Mouse (Mus musculus): ENCODE measurements at regions not wholly inside any gene's neighbourhood (a gene's known extent, or its start where the extent isn't known, plus 50 kb on each side); places are given as distances from the start of the nearest gene placed in this dataset.

DNA sequence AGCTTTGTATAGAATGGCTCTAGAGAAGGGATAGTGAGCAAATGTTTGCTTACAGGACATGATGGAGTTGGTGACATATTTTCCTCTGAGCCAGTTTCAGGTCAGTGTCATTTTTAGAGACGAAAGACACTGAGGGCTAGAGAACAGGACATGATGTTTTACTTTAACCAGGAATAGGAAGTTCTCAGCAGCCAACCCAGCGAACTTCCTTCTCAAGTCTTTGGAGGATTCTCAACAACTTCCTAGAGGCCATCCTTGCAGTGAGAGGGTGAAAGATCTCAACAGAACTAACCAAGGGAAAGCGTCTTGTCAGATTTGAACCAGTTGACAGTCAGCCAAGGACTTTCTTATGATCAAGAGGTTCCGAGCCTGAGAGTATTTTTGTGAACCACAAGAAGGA, 153.7 kb upstream of the Jade1 start:
- Histone ChIP-seq H3K36me3 (ENCODE audit: control insufficient read depth, insufficient read depth, low read length) (no peaks in the 10 kb centered on the region), H3K27me3 (ENCODE audit: control insufficient read depth, insufficient read depth, low read length) (no peaks in the 10 kb centered on the region), H3K9ac (replicated peaks; ENCODE audit: low read depth, low read length) (no peak overlapping the region), H3K4me2 (replicated peaks; ENCODE audit: low read depth, low read length) (no peak overlapping the region), H3K4me1 (ENCODE audit: control insufficient read depth, insufficient read depth, low read length) (no peaks in the 10 kb centered on the region), H3K9me3 (ENCODE audit: control insufficient read depth, low read depth, low read length) (no peaks in the 10 kb centered on the region), H3K4me3 (ENCODE audit: low read depth, low read length) (no peak overlapping the region), H3K27ac (ENCODE audit: low read length) (no peak overlapping the region)
- no peak for ATAC-seq (ENCODE audit: insufficient number of reproducible peaks, insufficient read depth, low FRiP score, low read depth)
- 81% methylated on average over 4 of the region's 4 CpGs for WGBS

DNA sequence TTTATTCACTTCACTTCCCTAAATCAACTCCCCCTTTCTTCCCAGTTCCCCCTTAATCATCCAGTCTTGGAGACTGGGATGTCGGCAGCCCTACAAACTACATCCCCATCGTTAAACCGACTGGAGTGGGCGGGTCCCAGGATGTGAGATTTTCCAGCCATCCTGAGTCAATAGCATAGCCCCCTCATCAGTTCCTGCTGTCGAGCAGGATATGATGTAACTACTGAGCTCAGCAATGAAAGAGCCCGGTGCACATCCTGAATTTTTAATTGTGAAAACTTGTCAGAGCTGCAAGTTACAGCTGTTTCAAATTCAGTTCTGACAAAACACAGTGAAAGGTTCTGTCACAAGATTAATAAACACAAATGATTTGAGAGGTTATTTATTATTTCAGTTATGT, 165.7 kb upstream of the Jade1 start:
- Histone ChIP-seq H3K9me3 (ENCODE audit: control insufficient read depth, low read depth, low read length) (no peaks in the 10 kb centered on the region), H3K27me3 (ENCODE audit: control insufficient read depth, insufficient read depth, low read length) (no peaks in the 10 kb centered on the region), H3K27ac (ENCODE audit: low read length) (no peak overlapping the region), H3K36me3 (ENCODE audit: control insufficient read depth, insufficient read depth, low read length) (no peaks in the 10 kb centered on the region), H3K4me1 (ENCODE audit: control insufficient read depth, insufficient read depth, low read length) (peaks cover 2% of the 10 kb centered on the region; the same call in 1 of the 2 replicates), H3K4me2 (replicated peaks; ENCODE audit: low read depth, low read length) (no peak overlapping the region), H3K9ac (replicated peaks; ENCODE audit: low read depth, low read length) (no peak overlapping the region), H3K4me3 (ENCODE audit: low read depth, low read length) (no peak overlapping the region)
- WGBS, result 27% methylated on average over 6 of the region's 6 CpGs
- peak; percentile 74; the same call in 1 of the 2 replicates for ATAC-seq (ENCODE audit: insufficient number of reproducible peaks, insufficient read depth, low FRiP score, low read depth)

DNA sequence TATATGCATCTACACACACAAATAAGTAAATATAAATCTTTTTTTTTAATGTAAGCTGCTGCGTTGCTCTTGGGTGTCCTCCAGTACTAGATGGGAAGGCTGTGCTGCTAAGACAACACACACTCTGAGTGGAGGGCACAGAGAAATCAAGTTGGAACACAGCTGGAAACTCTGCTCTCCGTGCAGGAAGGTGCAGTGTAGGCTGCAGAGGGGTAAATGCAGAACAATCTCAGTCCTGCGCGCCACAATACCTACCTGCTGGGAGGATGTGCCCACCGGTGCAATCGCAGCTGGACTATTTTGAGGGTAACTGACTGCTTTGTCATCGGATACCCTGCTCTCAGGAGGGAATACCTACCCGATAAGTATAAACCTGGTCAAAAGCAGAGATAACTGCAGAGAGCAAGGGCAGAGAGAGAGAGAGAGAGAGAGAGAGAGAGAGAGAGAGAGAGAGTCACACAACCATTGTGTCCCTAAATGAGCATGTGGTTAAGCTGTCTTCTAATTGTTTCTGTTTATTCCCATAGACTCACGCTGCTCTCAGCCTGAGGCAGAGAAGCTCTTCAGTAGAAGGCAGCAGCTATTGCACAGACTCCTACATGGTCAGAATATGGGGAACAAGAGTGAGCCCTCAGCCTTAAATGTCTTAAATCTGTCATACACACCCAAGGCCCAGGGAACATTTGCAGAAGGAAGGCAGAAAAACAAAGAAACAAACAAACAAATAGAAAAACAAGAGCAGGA, 167.9 kb upstream of the Jade1 start:
- Histone ChIP-seq H3K27ac (ENCODE audit: low read length) (no peak overlapping the region), H3K36me3 (ENCODE audit: control insufficient read depth, insufficient read depth, low read length) (no peaks in the 10 kb centered on the region), H3K4me2 (replicated peaks; ENCODE audit: low read depth, low read length) (no peak overlapping the region), H3K4me3 (ENCODE audit: low read depth, low read length) (no peak overlapping the region), H3K9me3 (ENCODE audit: control insufficient read depth, low read depth, low read length) (no peaks in the 10 kb centered on the region), H3K9ac (replicated peaks; ENCODE audit: low read depth, low read length) (no peak overlapping the region), H3K27me3 (ENCODE audit: control insufficient read depth, insufficient read depth, low read length) (no peaks in the 10 kb centered on the region), H3K4me1 (ENCODE audit: control insufficient read depth, insufficient read depth, low read length) (peaks cover 2% of the 10 kb centered on the region; the same call in 1 of the 2 replicates)
- WGBS, result 73% methylated on average over 9 of the region's 9 CpGs
- ATAC-seq (ENCODE audit: insufficient number of reproducible peaks, insufficient read depth, low FRiP score, low read depth), result no peak

DNA sequence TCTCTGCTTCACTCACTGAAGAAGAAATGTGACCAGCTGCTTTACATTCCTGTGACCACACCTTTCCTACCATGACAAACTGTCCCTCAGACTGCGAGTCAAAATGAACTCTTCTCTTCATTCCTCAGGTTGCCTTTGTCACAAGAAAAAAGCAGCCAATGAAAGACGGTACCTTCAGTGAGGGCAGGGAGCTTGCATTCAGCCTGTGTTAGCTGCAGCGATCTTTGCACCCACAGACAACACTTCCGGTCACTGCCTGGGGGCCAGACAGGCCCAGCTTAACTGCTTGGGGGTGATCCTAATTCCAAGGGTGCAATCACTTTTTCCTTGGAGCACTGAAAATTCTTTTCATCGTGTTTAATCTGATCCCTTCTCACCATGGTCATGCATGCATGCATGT, 169.2 kb upstream of the Jade1 start:
- H3K9me3 ChIP-seq (ENCODE audit: control insufficient read depth, low read depth, low read length), result no peaks in the 10 kb centered on the region
- no peak overlapping the region for H3K27ac ChIP-seq (ENCODE audit: low read length)
- ATAC-seq (ENCODE audit: insufficient number of reproducible peaks, insufficient read depth, low FRiP score, low read depth), result no peak
- H3K4me3 ChIP-seq (ENCODE audit: low read depth, low read length), result no peak overlapping the region
- H3K27me3 ChIP-seq (ENCODE audit: control insufficient read depth, insufficient read depth, low read length), result no peaks in the 10 kb centered on the region
- H3K36me3 ChIP-seq (ENCODE audit: control insufficient read depth, insufficient read depth, low read length), result no peaks in the 10 kb centered on the region
- no peak overlapping the region for H3K9ac ChIP-seq (replicated peaks; ENCODE audit: low read depth, low read length)
- 54% methylated on average over 5 of the region's 5 CpGs for WGBS
- no peak overlapping the region for H3K4me2 ChIP-seq (replicated peaks; ENCODE audit: low read depth, low read length)
- peaks cover 2% of the 10 kb centered on the region; the same call in 1 of the 2 replicates for H3K4me1 ChIP-seq (ENCODE audit: control insufficient read depth, insufficient read depth, low read length)

GRCm38 (mm10) chr3:41384410-41384809, 171.1 kb upstream of the Jade1 start:
- ATAC-seq (ENCODE audit: insufficient number of reproducible peaks, insufficient read depth, low FRiP score, low read depth), result no peak
- Histone ChIP-seq H3K9me3 (ENCODE audit: control insufficient read depth, low read depth, low read length) (no peaks in the 10 kb centered on the region), H3K9ac (replicated peaks; ENCODE audit: low read depth, low read length) (no peak overlapping the region), H3K4me2 (replicated peaks; ENCODE audit: low read depth, low read length) (no peak overlapping the region), H3K4me1 (ENCODE audit: control insufficient read depth, insufficient read depth, low read length) (no peaks in the 10 kb centered on the region), H3K27ac (ENCODE audit: low read length) (no peak overlapping the region), H3K27me3 (ENCODE audit: control insufficient read depth, insufficient read depth, low read length) (no peaks in the 10 kb centered on the region), H3K36me3 (ENCODE audit: control insufficient read depth, insufficient read depth, low read length) (no peaks in the 10 kb centered on the region), H3K4me3 (ENCODE audit: low read depth, low read length) (no peak overlapping the region)
- WGBS, result 72% methylated on average over 10 of the region's 10 CpGs

- Histone ChIP-seq H3K4me3 (ENCODE audit: low read depth, low read length) (no peak overlapping the region), H3K36me3 (ENCODE audit: control insufficient read depth, insufficient read depth, low read length) (no peaks in the 10 kb centered on the region), H3K9me3 (ENCODE audit: control insufficient read depth, low read depth, low read length) (no peaks in the 10 kb centered on the region), H3K4me1 (ENCODE audit: control insufficient read depth, insufficient read depth, low read length) (no peaks in the 10 kb centered on the region), H3K27ac (ENCODE audit: low read length) (no peak overlapping the region), H3K4me2 (replicated peaks; ENCODE audit: low read depth, low read length) (no peak overlapping the region), H3K27me3 (ENCODE audit: control insufficient read depth, insufficient read depth, low read length) (no peaks in the 10 kb centered on the region), H3K9ac (replicated peaks; ENCODE audit: low read depth, low read length) (no peak overlapping the region)
- no peak for ATAC-seq (ENCODE audit: insufficient number of reproducible peaks, insufficient read depth, low FRiP score, low read depth)
- WGBS, result 81% methylated on average over 5 of the region's 5 CpGs
These were observed 177.0 kb upstream of the Jade1 start for GRCm38 (mm10) chr3:41378576-41378975.

DNA sequence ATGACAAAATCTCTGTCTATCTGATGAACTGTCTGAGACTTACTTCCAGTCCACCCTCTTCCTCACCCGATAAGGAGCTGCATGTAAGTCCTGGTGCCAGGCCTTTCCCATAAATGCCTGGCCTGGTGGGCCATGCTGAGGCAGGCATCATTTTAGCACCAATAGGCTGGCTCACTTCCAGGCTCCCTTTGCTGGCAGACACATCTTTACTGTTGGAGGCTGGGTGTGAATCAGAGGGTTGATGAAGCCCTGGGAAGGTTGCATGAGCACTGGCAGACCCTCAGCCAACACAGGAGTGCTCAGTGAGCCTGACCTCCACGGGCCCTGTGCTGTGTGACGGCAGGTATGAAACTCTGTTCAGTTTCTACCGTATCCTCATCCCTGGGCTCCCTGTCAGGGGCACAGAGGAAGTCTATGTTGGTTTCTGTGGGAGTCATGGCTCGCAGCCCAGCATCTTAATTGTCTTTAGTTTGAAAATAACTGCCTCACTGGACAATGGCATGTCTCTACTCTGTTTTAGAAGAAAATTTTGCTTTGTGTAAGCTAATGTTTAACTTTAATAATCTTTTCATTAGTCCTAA, 177.6 kb upstream of the Jade1 start:
- 76% methylated on average over 5 of the region's 5 CpGs for WGBS
- no peak overlapping the region for H3K4me2 ChIP-seq (replicated peaks; ENCODE audit: low read depth, low read length)

DNA sequence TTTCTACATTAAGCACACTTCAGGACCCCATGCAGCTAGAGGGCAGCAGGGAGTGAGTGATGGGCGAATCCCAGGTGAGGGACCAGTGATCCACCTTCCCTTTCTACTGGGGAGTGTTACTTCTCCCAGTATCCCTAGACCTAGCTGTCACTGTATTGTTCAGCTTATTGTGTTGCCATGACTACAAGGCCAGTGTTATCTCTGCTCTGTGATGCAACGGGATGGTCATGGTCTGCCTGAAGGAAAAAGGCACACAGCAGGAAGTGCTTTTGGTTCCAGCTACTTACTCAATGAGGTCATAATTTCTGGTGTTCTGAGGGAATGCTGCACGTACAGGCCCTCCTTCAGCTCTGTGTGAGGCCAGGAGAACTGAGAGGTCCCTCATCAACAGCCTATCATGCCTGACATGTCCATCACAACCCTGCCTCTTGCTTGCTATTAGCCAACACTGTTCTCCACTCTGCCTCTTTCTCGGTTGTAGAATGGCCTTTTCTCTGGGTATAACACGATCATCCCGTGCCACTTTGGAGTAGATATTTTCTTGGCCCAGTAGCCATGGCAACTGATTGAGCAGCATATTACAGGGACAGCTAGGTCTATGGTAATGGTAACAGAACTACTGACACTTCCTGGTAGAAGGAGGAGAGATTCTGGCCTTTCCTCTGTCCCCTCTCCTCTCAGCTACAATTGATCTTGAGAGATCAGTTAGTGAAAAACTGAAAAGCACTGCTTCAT, 178.5 kb upstream of the Jade1 start:
- H3K9me3 ChIP-seq (ENCODE audit: control insufficient read depth, low read depth, low read length), result no peaks in the 10 kb centered on the region
- ATAC-seq (ENCODE audit: insufficient number of reproducible peaks, insufficient read depth, low FRiP score, low read depth), result no peak
- 64% methylated on average over 6 of the region's 6 CpGs for WGBS

More for the DNA sequence above, 177.6 kb upstream of the Jade1 start:
- H3K36me3 ChIP-seq (ENCODE audit: control insufficient read depth, insufficient read depth, low read length), result no peaks in the 10 kb centered on the region
- no peak for ATAC-seq (ENCODE audit: insufficient number of reproducible peaks, insufficient read depth, low FRiP score, low read depth)
- H3K27ac ChIP-seq (ENCODE audit: low read length), result no peak overlapping the region
- H3K9me3 ChIP-seq (ENCODE audit: control insufficient read depth, low read depth, low read length), result no peaks in the 10 kb centered on the region
- H3K4me1 ChIP-seq (ENCODE audit: control insufficient read depth, insufficient read depth, low read length), result no peaks in the 10 kb centered on the region
- H3K9ac ChIP-seq (replicated peaks; ENCODE audit: low read depth, low read length), result no peak overlapping the region
- H3K4me3 ChIP-seq (ENCODE audit: low read depth, low read length), result no peak overlapping the region
- no peaks in the 10 kb centered on the region for H3K27me3 ChIP-seq (ENCODE audit: control insufficient read depth, insufficient read depth, low read length)

More for the DNA sequence above, 178.5 kb upstream of the Jade1 start:
- no peak overlapping the region for H3K27ac ChIP-seq (ENCODE audit: low read length)
- H3K36me3 ChIP-seq (ENCODE audit: control insufficient read depth, insufficient read depth, low read length), result no peaks in the 10 kb centered on the region
- H3K9ac ChIP-seq (replicated peaks; ENCODE audit: low read depth, low read length), result no peak overlapping the region
- no peak overlapping the region for H3K4me3 ChIP-seq (ENCODE audit: low read depth, low read length)
- no peaks in the 10 kb centered on the region for H3K27me3 ChIP-seq (ENCODE audit: control insufficient read depth, insufficient read depth, low read length)
- H3K4me1 ChIP-seq (ENCODE audit: control insufficient read depth, insufficient read depth, low read length), result no peaks in the 10 kb centered on the region
- no peak overlapping the region for H3K4me2 ChIP-seq (replicated peaks; ENCODE audit: low read depth, low read length)

Data from stomach, embryonic 14.5 days (tissue).